Mouse (Mus musculus) heart, embryonic 13.5 days (tissue): ENCODE data around the gene 4921539E11Rik. TPM values are rescaled to one million over a fixed set of nuclear protein-coding genes. Genes with fewer than 3 reads are reported as not detected.

Source experiments
- ATAC-seq: fragments of 200-750 bp; cut with Nextera tagmentation; 2 replicates; pipeline ENCODE4 v1.8.0; 2017; ENCODE audit warnings: moderate TSS enrichment; ENCODE audit not compliant: insufficient number of reproducible peaks, low FRiP score, low TSS enrichment; ENCODE audit errors: extremely low read depth
- H3K27ac ChIP-seq: fragments of 300-500 bp; sonication (generic); replicated peaks from 2 replicates; pipeline ENCODE4 v1.5.1; 2015; ENCODE audit warnings: moderate library complexity, mild to moderate bottlenecking, inconsistent platforms
- H3K27me3 ChIP-seq: fragments of 300-500 bp; sonication (generic); replicated peaks from 2 replicates; pipeline ENCODE4 v1.6.1; 2015; ENCODE audit warnings: mild to moderate bottlenecking, inconsistent platforms
- H3K36me3 ChIP-seq: fragments of 300-500 bp; sonication (generic); 2 replicates; pipeline ENCODE4 v1.6.1; 2015; ENCODE audit warnings: mild to moderate bottlenecking, inconsistent platforms
- H3K4me1 ChIP-seq: fragments of 300-500 bp; sonication (generic); 2 replicates; pipeline ENCODE4 v1.6.1; 2015; ENCODE audit warnings: inconsistent platforms
- H3K4me2 ChIP-seq: fragments of 300-500 bp; sonication (generic); 2 replicates; pipeline ENCODE4 v1.6.1; 2015; ENCODE audit warnings: inconsistent platforms, mild to moderate bottlenecking, moderate library complexity
- H3K4me3 ChIP-seq: fragments of 300-500 bp; sonication (generic); 2 replicates; pipeline ENCODE4 v1.5.1; 2015; ENCODE audit warnings: moderate library complexity, mild to moderate bottlenecking, inconsistent platforms
- H3K9ac ChIP-seq: fragments of 300-500 bp; sonication (generic); 2 replicates; pipeline ENCODE4 v1.6.1; 2015; ENCODE audit warnings: inconsistent platforms, mild to moderate bottlenecking, moderate library complexity
- H3K9me3 ChIP-seq: fragments of 300-500 bp; sonication (generic); 2 replicates; pipeline ENCODE4 v1.6.1; 2016; ENCODE audit warnings: inconsistent platforms
- WGBS: fragments of 180-500 bp; shearing (Covaris S2); methylation state at CpG from one replicate; pipeline ENCODE4 v1.1.7; 2015; ENCODE audit warnings: mixed read lengths; 5-methylcytosine and 5-hydroxymethylcytosine counted together
- polyA plus RNA-seq: library from polyadenylated mRNA; unstranded; fragments of >200 nt; fragmentation: Nextera tagmentation; extraction: Ambion mirVana; gene quantifications from 2 replicates; pipeline ENCODE4 v1.2.1, GENCODE M21; 2015

Gene 4921539E11Rik
- polyA plus RNA-seq, 1 experiment from 2014 or later, result not detected

DNA sequence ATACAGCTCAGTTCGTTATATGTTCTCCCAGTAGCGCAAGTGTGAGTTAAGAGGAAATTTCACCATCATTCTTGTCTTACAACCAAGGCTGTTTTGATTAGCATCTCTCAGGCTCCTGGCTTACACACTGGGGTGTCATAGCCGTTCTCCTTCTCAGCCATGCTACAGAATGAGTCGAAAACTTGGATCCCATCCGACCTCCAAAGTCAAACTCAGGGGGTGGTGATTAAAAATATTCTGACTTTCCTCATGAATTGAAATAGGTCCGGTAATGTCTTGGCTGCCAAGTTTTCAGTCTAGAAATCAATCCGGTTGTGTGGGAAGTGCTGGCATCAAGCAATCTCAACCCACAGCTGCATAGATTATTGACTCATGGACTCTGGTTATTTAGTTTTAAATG, 2.3 kb downstream of the 4921539E11Rik start:
- 74% methylated on average over 7 of the region's 7 CpGs for WGBS
- Histone ChIP-seq H3K4me1 (no peaks in the 10 kb centered on the region), H3K4me3 (no peak overlapping the region), H3K27me3 (no peaks in the 10 kb centered on the region), H3K27ac (no peak overlapping the region), H3K4me2 (no peak overlapping the region), H3K9me3 (no peaks in the 10 kb centered on the region), H3K9ac (no peak overlapping the region), H3K36me3 (no peaks in the 10 kb centered on the region)
- ATAC-seq, result no peak

GRCm38 (mm10) chr4:103273021-103273420, 17.6 kb downstream of the 4921539E11Rik start:
- Histone ChIP-seq H3K4me2 (peak overlapping the region; percentile 6; the same call in 1 of the 2 replicates), H3K27ac (no peak overlapping the region), H3K36me3 (no peaks in the 10 kb centered on the region), H3K9me3 (no peaks in the 10 kb centered on the region), H3K4me3 (0 out of 2 replicates have a peak overlapping the region, but pooled peaks have one; percentile 5), H3K27me3 (no peaks in the 10 kb centered on the region), H3K4me1 (no peaks in the 10 kb centered on the region), H3K9ac (no peak overlapping the region)
- ATAC-seq, result no peak
- WGBS, result 59% methylated on average over 7 of the region's 8 CpGs

DNA sequence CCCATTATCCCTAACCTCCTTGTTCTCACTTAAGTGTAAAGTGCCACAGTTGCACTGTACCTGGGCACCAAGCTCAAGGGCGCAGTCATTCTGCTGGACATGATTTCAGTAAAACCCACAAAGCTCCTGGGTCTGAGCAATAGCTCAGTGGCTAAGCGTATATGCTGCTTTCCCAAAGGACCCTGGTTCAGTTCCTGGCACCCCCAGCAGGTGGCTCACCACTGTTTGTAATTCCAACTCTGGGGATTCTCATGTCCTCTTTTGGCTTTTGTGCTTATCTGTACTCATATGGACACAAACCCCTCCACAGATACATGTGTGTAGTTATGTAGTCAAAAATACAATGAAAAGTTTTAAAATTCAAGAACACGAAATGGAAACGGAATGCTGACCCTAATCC, 21.3 kb downstream of the 4921539E11Rik start:
- H3K4me3 ChIP-seq, result no peak overlapping the region
- H3K27ac ChIP-seq, result no peak overlapping the region
- no peak overlapping the region for H3K9ac ChIP-seq
- H3K27me3 ChIP-seq, result no peaks in the 10 kb centered on the region
- H3K9me3 ChIP-seq, result no peaks in the 10 kb centered on the region
- H3K4me1 ChIP-seq, result no peaks in the 10 kb centered on the region
- H3K4me2 ChIP-seq, result no peak overlapping the region
- H3K36me3 ChIP-seq, result no peaks in the 10 kb centered on the region
- 76% methylated on average over 4 of the region's 4 CpGs for WGBS
- ATAC-seq, result no peak

GRCm38 (mm10) chr4:103265166-103265565, 25.5 kb downstream of the 4921539E11Rik start:
- WGBS, result 54% methylated on average over 2 of the region's 2 CpGs
- Histone ChIP-seq H3K27ac (no peak overlapping the region), H3K9me3 (no peaks in the 10 kb centered on the region), H3K27me3 (no peaks in the 10 kb centered on the region), H3K36me3 (no peaks in the 10 kb centered on the region), H3K9ac (no peak overlapping the region), H3K4me2 (no peak overlapping the region), H3K4me1 (no peaks in the 10 kb centered on the region; the same call in 1 of the 2 replicates), H3K4me3 (no peak overlapping the region)
- no peak for ATAC-seq

DNA sequence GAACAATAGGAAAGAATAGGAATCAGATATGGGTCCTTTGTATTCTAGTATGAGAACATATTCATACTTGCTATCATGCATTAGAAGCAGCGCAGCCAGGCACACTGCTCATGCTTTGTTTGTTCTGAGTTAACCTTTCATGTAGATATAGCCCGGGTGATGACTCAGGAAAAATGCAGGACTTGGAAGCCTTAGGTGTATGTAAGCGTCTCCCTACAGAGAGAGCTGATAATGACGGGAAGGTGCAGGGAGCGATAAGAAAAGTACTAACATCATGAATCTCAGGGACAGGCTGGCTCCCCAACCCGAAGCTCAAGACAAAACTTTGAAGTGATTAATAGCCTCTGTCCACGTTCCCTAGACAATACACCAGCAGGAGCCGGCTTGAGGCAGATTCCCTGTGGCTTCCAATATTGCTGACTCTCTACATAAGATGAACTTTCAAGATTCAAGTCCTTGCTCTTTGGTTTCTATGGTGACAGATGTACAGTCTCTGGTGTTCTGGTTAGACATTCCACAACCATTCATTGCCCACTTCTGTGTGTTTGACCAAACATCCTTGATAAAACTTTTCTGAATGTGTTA, 26.8 kb downstream of the 4921539E11Rik start:
- no peak for ATAC-seq
- Histone ChIP-seq H3K4me3 (no peak overlapping the region), H3K9ac (no peak overlapping the region), H3K36me3 (no peaks in the 10 kb centered on the region), H3K9me3 (no peaks in the 10 kb centered on the region), H3K27ac (no peak overlapping the region), H3K27me3 (no peaks in the 10 kb centered on the region), H3K4me2 (no peak overlapping the region), H3K4me1 (no peaks in the 10 kb centered on the region; the same call in 1 of the 2 replicates)
- WGBS, result 29% methylated on average over 8 of the region's 8 CpGs

DNA sequence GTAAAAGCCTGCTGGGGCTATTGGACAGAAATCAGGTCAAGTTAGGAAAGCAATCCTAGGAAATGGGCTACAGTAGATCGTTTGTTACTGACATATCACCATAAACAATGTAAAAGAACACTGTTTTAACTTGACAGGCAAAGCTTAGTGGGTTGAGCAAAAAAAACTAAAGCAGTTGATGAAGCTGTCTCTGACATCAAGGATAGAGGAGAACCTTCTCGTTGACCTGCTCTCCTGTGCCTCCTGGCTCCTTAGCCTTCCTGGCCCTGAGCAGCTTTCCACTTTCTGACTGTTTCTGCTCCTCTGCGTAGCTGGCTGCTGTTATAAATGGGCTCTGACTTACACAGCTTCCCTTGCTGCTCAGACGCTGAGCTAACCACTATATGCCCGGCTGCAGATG, 27.3 kb downstream of the 4921539E11Rik start:
- Histone ChIP-seq H3K36me3 (no peaks in the 10 kb centered on the region), H3K4me2 (no peak overlapping the region), H3K4me3 (no peak overlapping the region), H3K27me3 (no peaks in the 10 kb centered on the region), H3K4me1 (no peaks in the 10 kb centered on the region; the same call in 1 of the 2 replicates), H3K9me3 (no peaks in the 10 kb centered on the region), H3K9ac (no peak overlapping the region), H3K27ac (no peak overlapping the region)
- 54% methylated on average over 5 of the region's 5 CpGs for WGBS
- ATAC-seq, result no peak

- no peak overlapping the region for H3K27ac ChIP-seq
- H3K36me3 ChIP-seq, result no peaks in the 10 kb centered on the region
- WGBS, result 74% methylated on average over 3 of the region's 3 CpGs
- peaks cover 3% of the 10 kb centered on the region; the same call in 1 of the 2 replicates for H3K9me3 ChIP-seq
- H3K4me1 ChIP-seq, result no peaks in the 10 kb centered on the region
- no peak overlapping the region for H3K4me3 ChIP-seq
- H3K27me3 ChIP-seq, result no peaks in the 10 kb centered on the region
- no peak for ATAC-seq
- no peak overlapping the region for H3K4me2 ChIP-seq
- no peak overlapping the region for H3K9ac ChIP-seq
Observed at GRCm38 (mm10) chr4:103258817-103259216, 31.8 kb downstream of the 4921539E11Rik start.

- Histone ChIP-seq H3K4me2 (no peak overlapping the region), H3K27ac (no peak overlapping the region), H3K4me1 (no peaks in the 10 kb centered on the region), H3K4me3 (no peak overlapping the region), H3K9ac (no peak overlapping the region), H3K36me3 (no peaks in the 10 kb centered on the region), H3K9me3 (peaks cover 3% of the 10 kb centered on the region; the same call in 1 of the 2 replicates), H3K27me3 (no peaks in the 10 kb centered on the region)
- no peak for ATAC-seq
- 38% methylated on average over 4 of the region's 4 CpGs for WGBS
Observed at GRCm38 (mm10) chr4:103253846-103254245, 36.8 kb downstream of the 4921539E11Rik start.

DNA sequence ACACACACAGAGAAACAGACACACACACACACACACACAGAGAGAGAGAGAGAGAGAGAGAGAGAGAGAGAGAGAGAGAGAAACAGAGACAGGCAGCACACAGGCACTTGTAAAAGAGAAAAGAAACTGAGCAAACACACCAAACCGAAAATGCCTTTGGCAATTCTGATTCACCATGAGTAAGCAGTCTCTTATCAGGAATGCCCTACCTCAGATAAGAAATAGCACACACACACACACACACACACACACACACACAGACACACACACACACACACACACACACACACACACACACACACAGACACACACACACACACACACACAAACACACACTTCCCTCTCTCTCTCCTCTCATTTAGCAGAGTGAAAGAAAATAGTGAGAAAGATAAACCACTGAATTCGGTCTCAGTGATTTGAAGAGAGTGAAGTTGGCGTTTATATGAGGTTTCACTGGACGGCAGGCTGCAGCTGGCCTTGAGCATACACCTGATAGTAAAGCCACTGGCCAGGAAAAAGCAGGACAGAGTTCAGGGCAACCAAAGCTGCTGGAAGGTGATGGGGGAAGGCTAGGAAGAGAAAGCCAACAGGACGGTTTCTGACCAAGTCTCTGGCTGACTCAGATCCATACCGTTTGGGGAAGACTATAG, 41.1 kb downstream of the 4921539E11Rik start:
- Histone ChIP-seq H3K4me2 (no peak overlapping the region), H3K27me3 (no peaks in the 10 kb centered on the region), H3K4me3 (no peak overlapping the region), H3K9ac (no peak overlapping the region), H3K4me1 (no peaks in the 10 kb centered on the region), H3K36me3 (no peaks in the 10 kb centered on the region), H3K27ac (no peak overlapping the region), H3K9me3 (no peaks in the 10 kb centered on the region)
- 39% methylated on average over 6 of the region's 6 CpGs for WGBS
- no peak for ATAC-seq

- no peak overlapping the region for H3K4me2 ChIP-seq
- WGBS, result 91% methylated on average over 2 of the region's 2 CpGs
- no peak overlapping the region for H3K4me3 ChIP-seq
- no peaks in the 10 kb centered on the region for H3K4me1 ChIP-seq
- H3K9ac ChIP-seq, result no peak overlapping the region
- H3K27me3 ChIP-seq, result no peaks in the 10 kb centered on the region
- H3K36me3 ChIP-seq, result no peaks in the 10 kb centered on the region
- ATAC-seq, result no peak
- no peak overlapping the region for H3K27ac ChIP-seq
- H3K9me3 ChIP-seq, result no peaks in the 10 kb centered on the region
Observed at GRCm38 (mm10) chr4:103247813-103248212, 42.9 kb downstream of the 4921539E11Rik start.

- Histone ChIP-seq H3K9me3 (no peaks in the 10 kb centered on the region), H3K27ac (no peak overlapping the region), H3K36me3 (no peaks in the 10 kb centered on the region), H3K4me2 (no peak overlapping the region), H3K4me1 (no peaks in the 10 kb centered on the region), H3K27me3 (no peaks in the 10 kb centered on the region), H3K4me3 (no peak overlapping the region), H3K9ac (no peak overlapping the region)
- WGBS, result 78% methylated on average over 3 of the region's 3 CpGs
- no peak for ATAC-seq
Observed at GRCm38 (mm10) chr4:103247249-103247648, 43.4 kb downstream of the 4921539E11Rik start.

- WGBS, result 53% methylated on average over 2 of the region's 2 CpGs
- H3K9ac ChIP-seq, result no peak overlapping the region
Observed at GRCm38 (mm10) chr4:103232156-103232555, 58.5 kb downstream of the 4921539E11Rik start.

More at GRCm38 (mm10) chr4:103232156-103232555, 58.5 kb downstream of the 4921539E11Rik start:
- H3K4me2 ChIP-seq, result no peak overlapping the region
- no peak for ATAC-seq
- H3K4me1 ChIP-seq, result no peaks in the 10 kb centered on the region
- no peaks in the 10 kb centered on the region for H3K36me3 ChIP-seq
- H3K27me3 ChIP-seq, result no peaks in the 10 kb centered on the region
- no peaks in the 10 kb centered on the region for H3K9me3 ChIP-seq
- H3K27ac ChIP-seq, result no peak overlapping the region
- H3K4me3 ChIP-seq, result no peak overlapping the region
